Mouse (Mus musculus) embryonic facial prominence, embryonic 13.5 days (tissue): ENCODE data around the gene Mcl1. TPM values are rescaled to one million over a fixed set of nuclear protein-coding genes. Genes with fewer than 3 reads are reported as not detected.
"Not testable (repeated sequence)": the region's sequence is repeated elsewhere in the genome, so short reads cannot be mapped to it uniquely, and the experiment has no call there.

Experiments
- ATAC-seq: fragments of 200-750 bp; cut with Nextera tagmentation; 2 replicates; pipeline ENCODE4 v1.8.0; 2017; ENCODE audit warnings: low read depth; ENCODE audit not compliant: insufficient number of reproducible peaks, insufficient read depth, low FRiP score, low TSS enrichment
- H3K27ac ChIP-seq: fragments of 300-500 bp; sonication (generic); 2 replicates; pipeline ENCODE4 v1.5.1; 2015; ENCODE audit warnings: moderate library complexity, mild to moderate bottlenecking, inconsistent platforms
- H3K27me3 ChIP-seq: fragments of 300-500 bp; sonication (generic); 2 replicates; pipeline ENCODE4 v1.6.1; 2015; ENCODE audit warnings: mild to moderate bottlenecking, inconsistent platforms
- H3K36me3 ChIP-seq: fragments of 300-500 bp; sonication (generic); 2 replicates; pipeline ENCODE4 v1.6.1; 2015; ENCODE audit warnings: mild to moderate bottlenecking, inconsistent platforms
- H3K4me1 ChIP-seq: fragments of 300-500 bp; sonication (generic); 2 replicates; pipeline ENCODE4 v1.6.1; 2015; ENCODE audit warnings: inconsistent platforms
- H3K4me2 ChIP-seq: fragments of 300-500 bp; sonication (generic); 2 replicates; pipeline ENCODE4 v1.6.1; 2015; ENCODE audit warnings: moderate library complexity, mild to moderate bottlenecking, inconsistent platforms
- H3K4me3 ChIP-seq: fragments of 300-500 bp; sonication (generic); 2 replicates; pipeline ENCODE4 v1.5.1; 2015; ENCODE audit warnings: mild to moderate bottlenecking, inconsistent platforms
- H3K9ac ChIP-seq: fragments of 300-500 bp; sonication (generic); 2 replicates; pipeline ENCODE4 v1.6.1; 2015; ENCODE audit warnings: mild to moderate bottlenecking, inconsistent platforms
- H3K9me3 ChIP-seq: fragments of 300-500 bp; sonication (generic); 2 replicates; pipeline ENCODE4 v1.6.1; 2016; ENCODE audit warnings: inconsistent platforms
- WGBS: fragments of 180-500 bp; shearing (Covaris S2); methylation state at CpG from one replicate; pipeline ENCODE4 v1.1.7; 2015; ENCODE audit warnings: mixed read lengths; 5-methylcytosine and 5-hydroxymethylcytosine counted together
- polyA plus RNA-seq: library from polyadenylated mRNA; unstranded; fragments of >200 nt; fragmentation: Nextera tagmentation; extraction: Ambion mirVana; gene quantifications from 2 replicates; pipeline ENCODE4 v1.2.1, GENCODE M21; 2015

Mcl1 gene
- 45.4 and 47.7 TPM in 2 replicates for polyA plus RNA-seq

- H3K9me3 ChIP-seq, result no peaks in the 10 kb centered on the region
- H3K4me3 ChIP-seq, result peak within 1 kb of the TSS; percentile 99
- under 1% methylated on average over 43 of the region's 43 CpGs for WGBS
- H3K36me3 ChIP-seq, result peaks cover 30% of the 10 kb centered on the region
- peak within 1 kb of the TSS; percentile 100 for H3K9ac ChIP-seq
- peak within 1 kb of the TSS; percentile 83 for H3K4me2 ChIP-seq
- peaks cover 37% of the 10 kb centered on the region for H3K4me1 ChIP-seq
- peak within 1 kb of the TSS; percentile 98 for H3K27ac ChIP-seq
- peak; percentile 95 for ATAC-seq
- no peaks in the 10 kb centered on the region for H3K27me3 ChIP-seq
Measured at GRCm38 (mm10) chr3:95658236-95658867, at the start of gene Mcl1. Mcl1 (plus strand) TSS chr3:95658788.

DNA sequence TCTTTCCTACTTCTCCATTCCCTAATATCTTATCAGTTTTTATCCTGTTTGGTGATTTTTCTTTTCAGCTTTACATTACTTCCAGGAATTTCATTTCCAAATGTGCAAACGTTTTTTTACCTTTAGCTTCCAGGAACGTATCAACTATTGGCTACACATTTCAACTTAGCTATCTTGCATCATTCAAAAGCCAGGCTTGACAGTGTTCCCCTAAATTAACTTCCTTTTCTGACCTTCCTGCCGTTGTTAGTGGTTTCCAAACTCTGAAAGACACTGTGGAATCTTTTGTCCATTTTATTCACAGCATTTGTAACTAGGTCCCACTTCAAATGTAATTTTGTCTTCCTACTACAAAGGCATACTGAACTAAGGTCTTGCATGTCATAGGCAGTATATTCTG lies 49.4 kb upstream of the Mcl1 start:
- no peaks in the 10 kb centered on the region for H3K27me3 ChIP-seq
- H3K9ac ChIP-seq, result no peak overlapping the region
- no peak overlapping the region for H3K4me2 ChIP-seq
- H3K4me1 ChIP-seq, result no peaks in the 10 kb centered on the region
- H3K36me3 ChIP-seq, result peaks cover 38% of the 10 kb centered on the region
- no peaks in the 10 kb centered on the region for H3K9me3 ChIP-seq
- no peak for ATAC-seq
- H3K4me3 ChIP-seq, result no peak overlapping the region
- WGBS, result 72% methylated on average over 3 of the region's 3 CpGs
- H3K27ac ChIP-seq, result no peak overlapping the region

GRCm38 (mm10) chr3:95613996-95614395 lies 44.6 kb upstream of the Mcl1 start:
- H3K36me3 ChIP-seq, result peaks cover 60% of the 10 kb centered on the region

GRCm38 (mm10) chr3:95618511-95618910 lies 40.1 kb upstream of the Mcl1 start:
- Histone ChIP-seq H3K27me3 (no peaks in the 10 kb centered on the region), H3K9me3 (no peaks in the 10 kb centered on the region), H3K4me1 (peaks cover under 1% of the 10 kb centered on the region; the same call in 1 of the 2 replicates), H3K36me3 (peaks cover 54% of the 10 kb centered on the region), H3K4me3 (no peak overlapping the region), H3K27ac (no peak overlapping the region), H3K9ac (no peak overlapping the region), H3K4me2 (no peak overlapping the region)
- WGBS, result 58% methylated on average over 1 of the region's 1 CpGs
- ATAC-seq, result no peak

More at GRCm38 (mm10) chr3:95613996-95614395, 44.6 kb upstream of the Mcl1 start:
- Histone ChIP-seq H3K27ac (no peak overlapping the region), H3K4me3 (no peak overlapping the region), H3K9me3 (no peaks in the 10 kb centered on the region), H3K27me3 (no peaks in the 10 kb centered on the region), H3K4me2 (no peak overlapping the region), H3K9ac (no peak overlapping the region), H3K4me1 (no peaks in the 10 kb centered on the region)
- WGBS, result 94% methylated on average over 1 of the region's 1 CpGs
- ATAC-seq, result no peak

- Histone ChIP-seq H3K4me3 (no peak overlapping the region), H3K4me1 (peaks cover 13% of the 10 kb centered on the region), H3K27ac (no peak overlapping the region), H3K36me3 (peaks cover 42% of the 10 kb centered on the region), H3K9ac (no peak overlapping the region), H3K4me2 (no peak overlapping the region), H3K9me3 (no peaks in the 10 kb centered on the region), H3K27me3 (no peaks in the 10 kb centered on the region)
- ATAC-seq, result no peak
- WGBS, result 76% methylated on average over 1 of the region's 1 CpGs
Measured at GRCm38 (mm10) chr3:95621241-95621640, 37.3 kb upstream of the Mcl1 start.

DNA sequence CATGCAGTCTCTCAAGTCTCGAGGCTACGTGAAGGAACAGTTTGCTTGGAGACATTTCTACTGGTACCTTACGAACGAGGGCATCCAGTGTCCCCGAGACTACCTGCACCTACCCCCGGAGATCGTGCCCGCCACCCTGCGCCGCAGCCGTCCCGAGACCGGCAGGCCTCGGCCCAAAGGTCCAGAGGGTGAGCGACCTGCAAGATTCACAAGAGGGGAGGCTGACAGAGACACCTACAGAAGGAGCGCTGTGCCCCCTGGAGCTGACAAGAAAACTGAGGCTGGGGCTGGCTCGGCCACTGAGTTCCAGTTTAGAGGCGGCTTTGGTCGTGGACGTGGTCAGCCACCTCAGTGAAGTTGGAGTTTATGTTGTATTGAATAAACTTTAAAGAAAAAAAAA lies 36.2 kb upstream of the Mcl1 start:
- not testable (repeated sequence) for H3K9me3 ChIP-seq, H3K27ac ChIP-seq, H3K4me2 ChIP-seq, H3K4me3 ChIP-seq, ATAC-seq, H3K27me3 ChIP-seq, H3K9ac ChIP-seq
- 94% methylated on average over 20 of the region's 20 CpGs for WGBS
- H3K4me1 ChIP-seq, result peaks cover 14% of the 10 kb centered on the region
- H3K36me3 ChIP-seq, result peaks cover 39% of the 10 kb centered on the region

GRCm38 (mm10) chr3:95623551-95623950 lies 35.0 kb upstream of the Mcl1 start:
- H3K9ac ChIP-seq, result no peak overlapping the region
- WGBS, result 80% methylated on average over 2 of the region's 2 CpGs
- H3K9me3 ChIP-seq, result no peaks in the 10 kb centered on the region
- H3K4me1 ChIP-seq, result peaks cover 14% of the 10 kb centered on the region
- H3K4me3 ChIP-seq, result no peak overlapping the region
- no peak overlapping the region for H3K4me2 ChIP-seq
- ATAC-seq, result no peak
- H3K36me3 ChIP-seq, result peaks cover 40% of the 10 kb centered on the region
- H3K27ac ChIP-seq, result no peak overlapping the region
- H3K27me3 ChIP-seq, result no peaks in the 10 kb centered on the region

DNA sequence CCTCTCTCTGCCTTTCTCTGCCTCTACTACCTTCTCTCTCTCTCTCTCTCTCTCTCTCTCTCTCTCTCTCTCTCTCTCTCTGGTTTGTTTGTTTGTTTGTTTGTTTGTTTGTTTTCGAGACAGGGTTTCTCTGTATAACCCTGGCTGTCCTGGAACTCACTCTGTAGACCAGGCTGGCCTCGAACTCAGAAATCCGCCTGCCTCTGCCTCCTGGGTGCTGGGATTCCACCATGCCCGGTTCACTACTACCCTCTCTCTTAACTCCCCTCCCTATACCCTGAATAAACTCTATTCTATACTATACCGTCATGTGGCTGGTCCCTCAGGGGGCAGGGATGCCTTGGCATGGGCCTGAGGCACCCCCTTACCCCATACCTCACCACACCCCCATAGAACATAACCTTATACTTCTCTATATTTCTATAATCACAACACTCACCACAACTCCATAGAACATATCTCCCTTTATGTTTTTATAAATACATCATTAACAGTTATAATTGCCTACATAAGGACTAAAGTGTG lies 34.5 kb upstream of the Mcl1 start:
- ATAC-seq, H3K27me3 ChIP-seq, H3K9me3 ChIP-seq: not testable (repeated sequence)
- peak overlapping the region; percentile 67 for H3K4me3 ChIP-seq
- peak overlapping the region; percentile 58 for H3K4me2 ChIP-seq
- peak overlapping the region; percentile 51; the same call in 1 of the 2 replicates for H3K9ac ChIP-seq
- WGBS, result 67% methylated on average over 5 of the region's 5 CpGs
- H3K27ac ChIP-seq, result peak overlapping the region; percentile 88
- H3K4me1 ChIP-seq, result peaks cover 14% of the 10 kb centered on the region
- peaks cover 41% of the 10 kb centered on the region for H3K36me3 ChIP-seq

DNA sequence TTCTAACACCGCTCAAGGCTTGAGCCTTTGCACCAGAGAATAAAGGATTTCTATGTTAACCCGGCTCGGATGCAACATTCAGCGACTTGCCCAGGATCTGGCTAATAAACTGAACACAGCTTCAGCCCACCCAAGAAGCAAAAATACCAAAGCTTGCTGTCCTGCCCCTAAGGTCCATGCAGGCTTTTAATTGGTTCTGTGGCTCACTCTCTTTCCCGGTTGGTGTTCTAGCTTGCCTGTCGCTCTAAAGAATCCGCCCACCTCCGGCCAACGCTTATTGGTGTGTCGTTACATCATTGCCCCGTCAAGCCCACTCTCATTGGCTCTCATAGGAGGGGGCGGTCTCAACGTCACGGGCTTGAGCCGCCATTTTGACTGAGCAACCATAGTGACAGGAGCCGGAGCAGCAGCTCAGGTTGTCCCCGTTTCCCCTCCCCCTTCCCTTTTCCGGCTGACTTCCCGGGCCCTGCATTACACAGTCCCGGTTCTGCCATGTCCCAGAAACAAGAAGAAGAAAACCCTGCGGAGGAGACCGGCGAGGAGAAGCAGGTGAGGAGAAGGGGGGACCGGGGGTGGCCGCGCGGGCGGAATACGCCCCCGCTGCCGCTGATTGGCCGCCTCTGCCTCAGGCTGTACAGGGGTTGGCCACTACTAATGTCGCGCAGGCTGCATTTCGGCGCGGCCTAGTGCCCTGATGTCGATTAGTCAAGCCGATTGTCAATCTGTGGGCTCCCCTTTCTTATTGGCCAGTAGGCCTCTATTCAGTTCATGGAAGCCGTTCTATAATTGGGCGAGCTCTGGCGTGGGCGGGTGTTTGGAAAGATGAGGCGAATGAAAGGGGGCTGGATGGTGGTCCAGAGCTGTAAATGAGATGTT lies 33.7 kb upstream of the Mcl1 start, which contains the start of gene Ensa:
Ensa (plus strand) TSS at position 366 of the 876 bp plus-strand sequence.
- Histone ChIP-seq H3K4me1 (peaks cover 14% of the 10 kb centered on the region), H3K9ac (peak within 1 kb of the TSS; percentile 72), H3K27me3 (no peaks in the 10 kb centered on the region), H3K4me3 (peak within 1 kb of the TSS; percentile 67), H3K36me3 (peaks cover 42% of the 10 kb centered on the region), H3K27ac (peak within 1 kb of the TSS; percentile 88), H3K9me3 (no peaks in the 10 kb centered on the region), H3K4me2 (peak within 1 kb of the TSS; percentile 76)
- WGBS, result under 1% methylated on average over 44 of the region's 44 CpGs
- ATAC-seq, result peak; percentile 99

DNA sequence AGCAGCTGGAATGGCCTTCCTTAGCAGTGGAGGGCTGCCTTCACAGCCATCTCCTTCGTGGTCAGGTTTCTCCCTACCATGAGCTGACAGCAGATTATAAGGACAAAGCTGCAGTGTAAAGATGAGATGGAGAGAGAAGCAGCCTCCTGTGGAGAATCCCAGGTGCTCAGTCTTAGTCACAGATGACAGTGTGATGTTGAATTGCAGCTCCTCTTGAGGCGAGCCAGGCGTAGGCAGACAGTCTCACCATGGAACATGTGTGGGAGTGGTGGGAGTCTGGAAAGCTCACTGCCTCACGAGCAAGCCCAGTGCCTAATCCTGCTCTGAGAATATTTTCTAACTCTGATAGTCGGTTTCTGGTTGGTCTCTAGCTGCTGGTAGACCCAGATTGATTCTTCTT lies 30.8 kb upstream of the Mcl1 start:
- no peak for ATAC-seq
- peaks cover 62% of the 10 kb centered on the region for H3K36me3 ChIP-seq
- H3K9me3 ChIP-seq, result no peaks in the 10 kb centered on the region
- H3K27ac ChIP-seq, result no peak overlapping the region
- no peaks in the 10 kb centered on the region for H3K27me3 ChIP-seq
- H3K4me1 ChIP-seq, result peaks cover 14% of the 10 kb centered on the region
- H3K4me2 ChIP-seq, result no peak overlapping the region
- H3K4me3 ChIP-seq, result no peak overlapping the region
- no peak overlapping the region for H3K9ac ChIP-seq
- 93% methylated on average over 5 of the region's 5 CpGs for WGBS

- Histone ChIP-seq H3K9me3 (no peaks in the 10 kb centered on the region), H3K4me2 (no peak overlapping the region), H3K27me3 (no peaks in the 10 kb centered on the region), H3K4me3 (no peak overlapping the region), H3K9ac (no peak overlapping the region), H3K4me1 (peaks cover 9% of the 10 kb centered on the region), H3K27ac (no peak overlapping the region), H3K36me3 (peaks cover 82% of the 10 kb centered on the region)
- 83% methylated on average over 4 of the region's 4 CpGs for WGBS
- no peak for ATAC-seq
Measured at GRCm38 (mm10) chr3:95629755-95630154, 28.8 kb upstream of the Mcl1 start.
